Mouse (Mus musculus) small intestine, adult 2 months (tissue): ENCODE data around the gene Ints1.

ENCODE experiments used
- CTCF ChIP-seq: fragments of 200-500 bp; IDR thresholded peaks from 2 replicates; pipeline ENCODE4 v1.5.1; 2012; ENCODE audit warnings: low read depth, mild to moderate bottlenecking, control low read depth, inconsistent platforms, low read length, moderate library complexity, mixed read lengths; ENCODE audit not compliant: insufficient replicate concordance, insufficient read length; ENCODE audit errors: extremely low read depth
- POLR2A ChIP-seq: fragments of 200-500 bp; IDR thresholded peaks from 2 replicates; pipeline ENCODE4 v1.6.1; 2012; ENCODE audit warnings: low read depth, mild to moderate bottlenecking, control low read depth, inconsistent platforms, low read length, moderate library complexity

DNA sequence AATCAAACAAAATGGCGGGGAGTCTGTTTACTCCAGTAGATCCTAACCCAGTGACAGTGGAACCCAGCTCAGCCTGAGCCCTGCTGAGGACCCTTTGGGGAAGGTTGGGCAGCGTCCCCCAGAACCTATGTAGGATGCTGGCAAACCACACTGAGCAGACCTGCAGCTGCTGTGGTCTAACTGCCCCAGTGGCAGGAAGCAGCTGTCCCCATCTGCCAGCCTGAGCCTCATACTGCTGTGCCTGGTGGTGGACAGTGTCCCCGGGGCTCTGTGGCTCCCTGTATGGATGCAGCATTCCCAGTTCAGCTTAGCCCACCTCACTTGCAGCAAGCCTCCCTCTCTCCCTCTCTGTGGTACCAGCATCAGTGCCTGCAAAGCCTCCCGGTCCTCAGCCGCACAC lies 1.5 kb upstream of the Ints1 start:
- TF ChIP-seq CTCF (no peak), POLR2A (no peak)
